Mouse (Mus musculus): ENCODE data around the gene Scp2. TPM values are rescaled to one million over a fixed set of nuclear protein-coding genes. Genes with fewer than 3 reads are reported as not detected.
A peak's percentile ranks its signal among the peaks of the same experiment; 100 is the strongest.
"Not testable (repeated sequence)": the region's sequence is repeated elsewhere in the genome, so short reads cannot be mapped to it uniquely, and the experiment has no call there.

Gene Scp2
- polyA plus RNA-seq (2015; fragmentation: Nextera tagmentation; extraction: Ambion mirVana) = 223 and 237 TPM in 2 replicates

- H3K9ac ChIP-seq = no peak within 1 kb of the TSS
- H3K36me3 ChIP-seq (ENCODE audit: poor library complexity, severe bottlenecking) = no peaks in the 10 kb centered on the region
- ATAC-seq = no peak
- H3K27ac ChIP-seq = no peak within 1 kb of the TSS
- 89% methylated on average over 1 of the region's 1 CpGs for WGBS
- no peak within 1 kb of the TSS for H3K4me2 ChIP-seq
- no peaks in the 10 kb centered on the region for H3K9me3 ChIP-seq (replicated peaks)
- no peak within 1 kb of the TSS for H3K4me3 ChIP-seq
- H3K4me1 ChIP-seq = no peaks in the 10 kb centered on the region
- H3K27me3 ChIP-seq = no peaks in the 10 kb centered on the region
These were observed at the start of gene Scp2 for GRCm38 (mm10) chr4:108144880-108145279. Gene Scp2, minus strand, starts transcription at chr4:108144998.

- no peak overlapping the region for H3K9ac ChIP-seq
- WGBS = 84% methylated on average over 2 of the region's 2 CpGs
- no peaks in the 10 kb centered on the region for H3K27me3 ChIP-seq
- no peaks in the 10 kb centered on the region for H3K9me3 ChIP-seq (replicated peaks)
- ATAC-seq = no peak
- H3K36me3 ChIP-seq (ENCODE audit: poor library complexity, severe bottlenecking) = no peaks in the 10 kb centered on the region
- no peaks in the 10 kb centered on the region; the same call in 1 of the 2 replicates for H3K4me1 ChIP-seq
- no peak overlapping the region for H3K27ac ChIP-seq
- no peak overlapping the region for H3K4me2 ChIP-seq
- H3K4me3 ChIP-seq = no peak overlapping the region
These were observed 48.1 kb upstream of the Scp2 start for GRCm38 (mm10) chr4:108192821-108193323.

GRCm38 (mm10) chr4:108182278-108182677, 37.5 kb upstream of the Scp2 start:
- Histone ChIP-seq H3K4me3 (no peak overlapping the region), H3K27me3 (0 out of 2 replicates have a peak, but pooled peaks cover 4% of the 10 kb centered on the region), H3K36me3 (ENCODE audit: poor library complexity, severe bottlenecking) (no peaks in the 10 kb centered on the region), H3K4me1 (no peaks in the 10 kb centered on the region), H3K4me2 (no peak overlapping the region), H3K9me3 (replicated peaks) (no peaks in the 10 kb centered on the region), H3K9ac (no peak overlapping the region), H3K27ac (no peak overlapping the region)
- whole genome bisulfite sequencing = 30% methylated on average over 1 of the region's 1 CpGs
- no peak for ATAC-seq

- no peak for ATAC-seq
- no peaks in the 10 kb centered on the region for H3K36me3 ChIP-seq (ENCODE audit: poor library complexity, severe bottlenecking)
- peaks cover 9% of the 10 kb centered on the region; the same call in 1 of the 2 replicates for H3K4me1 ChIP-seq
- peaks cover 7% of the 10 kb centered on the region; the same call in 1 of the 2 replicates for H3K27me3 ChIP-seq
- no peak overlapping the region for H3K4me2 ChIP-seq
- H3K4me3 ChIP-seq = no peak overlapping the region
- 84% methylated on average over 6 of the region's 6 CpGs for WGBS
- H3K9ac ChIP-seq = no peak overlapping the region
- no peak overlapping the region for H3K27ac ChIP-seq
- no peaks in the 10 kb centered on the region for H3K9me3 ChIP-seq (replicated peaks)
These were observed 23.3 kb upstream of the Scp2 start for GRCm38 (mm10) chr4:108168056-108168455.

GRCm38 (mm10) chr4:108166874-108167273, 22.1 kb upstream of the Scp2 start:
- Histone ChIP-seq H3K4me2 (no peak overlapping the region), H3K9me3 (replicated peaks) (no peaks in the 10 kb centered on the region), H3K4me3 (no peak overlapping the region), H3K4me1 (peaks cover 9% of the 10 kb centered on the region; the same call in 1 of the 2 replicates), H3K36me3 (ENCODE audit: poor library complexity, severe bottlenecking) (no peaks in the 10 kb centered on the region), H3K27ac (no peak overlapping the region), H3K27me3 (peaks cover 7% of the 10 kb centered on the region; the same call in 1 of the 2 replicates), H3K9ac (no peak overlapping the region)
- ATAC-seq = no peak
- WGBS = 88% methylated on average over 4 of the region's 4 CpGs

- no peak within 1 kb of the TSS; the same call in 1 of the 2 replicates for H3K27ac ChIP-seq
- peak within 1 kb of the TSS; percentile 64 for H3K4me3 ChIP-seq
- no peaks in the 10 kb centered on the region for H3K36me3 ChIP-seq (ENCODE audit: poor library complexity, severe bottlenecking)
- peak; percentile 43; the same call in 1 of the 2 replicates for ATAC-seq
- WGBS = under 1% methylated on average over 43 of the region's 43 CpGs
- H3K9me3 ChIP-seq (replicated peaks) = no peaks in the 10 kb centered on the region
- peak within 1 kb of the TSS; percentile 73 for H3K9ac ChIP-seq
- H3K4me2 ChIP-seq = peak within 1 kb of the TSS; percentile 93
- peaks cover 9% of the 10 kb centered on the region; the same call in 1 of the 2 replicates for H3K4me1 ChIP-seq
- H3K27me3 ChIP-seq = peaks cover 7% of the 10 kb centered on the region; the same call in 1 of the 2 replicates
These were observed 20.5 kb upstream of the Scp2 start, which contains the start of gene Echdc2 for GRCm38 (mm10) chr4:108165152-108165895. Gene Echdc2, plus strand, starts transcription at chr4:108165437.

GRCm38 (mm10) chr4:108163291-108163690, 18.5 kb upstream of the Scp2 start:
- ATAC-seq = no peak
- H3K4me1 ChIP-seq = peaks cover 9% of the 10 kb centered on the region; the same call in 1 of the 2 replicates
- no peak overlapping the region for H3K4me3 ChIP-seq
- no peaks in the 10 kb centered on the region for H3K9me3 ChIP-seq (replicated peaks)
- peaks cover 7% of the 10 kb centered on the region; the same call in 1 of the 2 replicates for H3K27me3 ChIP-seq
- 91% methylated on average over 3 of the region's 3 CpGs for WGBS
- no peak overlapping the region for H3K4me2 ChIP-seq
- no peaks in the 10 kb centered on the region for H3K36me3 ChIP-seq (ENCODE audit: poor library complexity, severe bottlenecking)
- no peak overlapping the region for H3K27ac ChIP-seq
- no peak overlapping the region for H3K9ac ChIP-seq

GRCm38 (mm10) chr4:108161936-108162335, 17.1 kb upstream of the Scp2 start:
- no peak overlapping the region for H3K9ac ChIP-seq
- no peak for ATAC-seq
- WGBS = 91% methylated on average over 8 of the region's 8 CpGs

GRCm38 (mm10) chr4:108155141-108155540, 10.3 kb upstream of the Scp2 start:
- not testable (repeated sequence) for H3K36me3 ChIP-seq (ENCODE audit: poor library complexity, severe bottlenecking); ATAC-seq; H3K27me3 ChIP-seq; H3K27ac ChIP-seq; H3K4me1 ChIP-seq; H3K4me3 ChIP-seq; H3K9me3 ChIP-seq (replicated peaks); H3K9ac ChIP-seq; H3K4me2 ChIP-seq
- 79% methylated on average over 1 of the region's 1 CpGs for WGBS

More at GRCm38 (mm10) chr4:108161936-108162335, 17.1 kb upstream of the Scp2 start:
- Histone ChIP-seq H3K4me3 (no peak overlapping the region), H3K9me3 (replicated peaks) (no peaks in the 10 kb centered on the region), H3K27me3 (peaks cover 7% of the 10 kb centered on the region; the same call in 1 of the 2 replicates), H3K27ac (no peak overlapping the region), H3K4me1 (peaks cover 9% of the 10 kb centered on the region; the same call in 1 of the 2 replicates), H3K4me2 (no peak overlapping the region), H3K36me3 (ENCODE audit: poor library complexity, severe bottlenecking) (no peaks in the 10 kb centered on the region)

- WGBS = 41% methylated on average over 3 of the region's 3 CpGs
- ATAC-seq = not testable (repeated sequence)
These were observed 756 bp upstream of the Scp2 start for GRCm38 (mm10) chr4:108145554-108145953.

GRCm38 (mm10) chr4:108143778-108144177, 1.0 kb downstream of the Scp2 start:
- ATAC-seq = no peak
- no peaks in the 10 kb centered on the region for H3K36me3 ChIP-seq (ENCODE audit: poor library complexity, severe bottlenecking)

More at GRCm38 (mm10) chr4:108145554-108145953, 756 bp upstream of the Scp2 start:
- not testable (repeated sequence) for H3K4me3 ChIP-seq; H3K4me1 ChIP-seq; H3K9ac ChIP-seq; H3K4me2 ChIP-seq; H3K36me3 ChIP-seq (ENCODE audit: poor library complexity, severe bottlenecking); H3K27me3 ChIP-seq; H3K27ac ChIP-seq; H3K9me3 ChIP-seq (replicated peaks)

GRCm38 (mm10) chr4:108143178-108143577, 1.6 kb downstream of the Scp2 start:
- H3K9ac ChIP-seq; ATAC-seq; H3K4me2 ChIP-seq; H3K27ac ChIP-seq; H3K9me3 ChIP-seq (replicated peaks); H3K4me1 ChIP-seq; H3K36me3 ChIP-seq (ENCODE audit: poor library complexity, severe bottlenecking); H3K27me3 ChIP-seq; H3K4me3 ChIP-seq: not testable (repeated sequence)
- WGBS = 91% methylated on average over 2 of the region's 2 CpGs

More at GRCm38 (mm10) chr4:108143778-108144177, 1.0 kb downstream of the Scp2 start:
- no peaks in the 10 kb centered on the region for H3K27me3 ChIP-seq
- H3K4me1 ChIP-seq = no peaks in the 10 kb centered on the region
- H3K9ac ChIP-seq = no peak overlapping the region
- no peak overlapping the region for H3K4me2 ChIP-seq
- H3K27ac ChIP-seq = no peak overlapping the region
- H3K9me3 ChIP-seq (replicated peaks) = no peaks in the 10 kb centered on the region
- H3K4me3 ChIP-seq = no peak overlapping the region

Data from forebrain, embryonic 13.5 days (tissue).